ENCODE assay signal across 22 mouse cellular contexts in the genomic region with DNA sequence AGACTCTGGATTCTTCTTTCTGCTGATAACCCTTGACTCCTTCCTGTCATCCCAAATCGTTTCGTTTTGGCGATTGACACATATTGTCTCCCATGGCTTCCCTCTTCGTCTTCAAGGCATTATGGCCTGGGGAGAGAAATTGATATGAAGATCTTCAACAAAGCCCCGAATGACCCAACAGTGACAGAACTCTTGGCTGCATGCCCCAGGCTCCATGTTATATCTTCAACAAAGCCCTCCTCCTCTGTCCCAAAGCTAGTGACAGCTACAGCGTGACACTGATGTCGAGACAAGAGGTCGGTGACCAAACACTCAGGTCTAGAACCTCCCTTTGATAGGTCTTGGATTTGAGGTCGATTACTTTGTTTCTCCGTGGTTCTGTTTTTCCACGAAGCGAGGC. TPM values are rescaled to one million over a fixed set of nuclear protein-coding genes. Genes with fewer than 3 reads are reported as not detected.
DNase-seq lines count a peak whose midpoint lies in the region; ATAC-seq and TF ChIP-seq lines count a peak whose summit lies in the region.
"Had no signal": no experiment of that assay in that cellular context is flagged by ENCODE, and none has a peak within 500 bp of the region (broad histone marks: within the 10 kb centered on the region; RNA-seq: fewer than 3 reads in every experiment).

No protein-coding gene starts in this region.

- no peaks in the 10 kb centered on the region for H3K27me3 ChIP-seq in lung, embryonic 14.5 days (ENCODE audit: insufficient read depth, low read length)
- no peaks in the 10 kb centered on the region for H3K27me3 ChIP-seq in E14TG2a.4 (ENCODE audit: insufficient read depth, low read length)
- H3K27me3 ChIP-seq: CH12.LX had no signal

- H3K36me3 ChIP-seq in lung, embryonic 14.5 days (ENCODE audit: insufficient read depth), result no peaks in the 10 kb centered on the region
- H3K36me3 ChIP-seq in E14TG2a.4 (ENCODE audit: insufficient read depth, low read length), result peaks cover 5% of the 10 kb centered on the region; the same call in 1 of the 2 replicates
- H3K36me3 ChIP-seq: G1E had no signal

- H3K27ac ChIP-seq in lung, embryonic 14.5 days (ENCODE audit: low read depth), result no peak overlapping the region

- H3K4me3 ChIP-seq in lung, embryonic 14.5 days (ENCODE audit: low read depth, low read length), result no peak overlapping the region
- H3K4me3 ChIP-seq in E14TG2a.4 (replicated peaks; ENCODE audit: low read length), result 0 out of 2 replicates have a peak overlapping the region, but pooled peaks have one; percentile 10

- no peak for TF ChIP-seq CTCF in lung, embryonic 14.5 days (IDR thresholded peaks at IDR 0.05; ENCODE audit: low read depth)
- no peak for TF ChIP-seq CTCF in E14TG2a.4 (conservative IDR thresholded peaks at IDR 0.05; ENCODE audit: low read length)

- DNase-seq in adrenal gland, postnatal 14 days, result peak; percentile 30
- DNase-seq in adrenal gland, postnatal 4 days (ENCODE audit: low spot score in 2 of 2), result no peak
- DNase-seq in cerebellum, postnatal 10 days, result peak; percentile 53 to 55
- no peak for DNase-seq in cerebellum, adult 11-12 months
- DNase-seq in lung, embryonic 14.5 days, result peak; percentile 32
- no peak for DNase-seq in lung, postnatal 10 days
- DNase-seq in yolk sac, embryonic 10.5 days (ENCODE audit: low spot score), result no peak
- DNase-seq: adrenal gland, adult 2 months; adrenal gland, adult 8-10 months; adrenal gland, postnatal 10 days; adrenal gland, postnatal 25 days; adrenal gland, postnatal 36 days; B cell, adult 2 months; cerebellum, adult 11 months; cerebellum, adult 8-10 months; cerebellum, adult 9-10 months had no signal

- no peak overlapping the region for H3K4me2 ChIP-seq in lung, embryonic 14.5 days

- no peak overlapping the region for H3K9ac ChIP-seq in lung, embryonic 14.5 days

- H3K4me1 ChIP-seq in lung, embryonic 14.5 days (ENCODE audit: insufficient read depth), result no peaks in the 10 kb centered on the region
- H3K4me1 ChIP-seq in E14TG2a.4 (replicated peaks; ENCODE audit: low read depth, low read length), result peaks cover 6% of the 10 kb centered on the region

- ATAC-seq in lung, embryonic 14.5 days (ENCODE audit: insufficient read depth), result no peak
- ATAC-seq: activated CD4-positive, CD25-positive, alpha-beta regulatory T cell, adult 4 months; CD4-positive, CD25-positive, alpha-beta regulatory T cell, adult 4 months; Patski had no signal

- no peaks in the 10 kb centered on the region for H3K9me3 ChIP-seq in lung, embryonic 14.5 days (ENCODE audit: low read depth, low read length)
- H3K9me3 ChIP-seq in E14TG2a.4 (ENCODE audit: low read length), result peaks cover 76% of the 10 kb centered on the region
- H3K9me3 ChIP-seq: G1E had no signal

- WGBS in lung, embryonic 14.5 days, result 64% methylated on average over 12 of the region's 12 CpGs

RNA-seq across cellular contexts. Expression of a gene that starts 39.7 kb away (rescaled TPM):
- 8.5 and 11.8 TPM in 2 replicates for total RNA-seq in adrenal gland, postnatal 14 days (2021)
- 1 to 10 TPM; 6.0 to 7.9 TPM for total RNA-seq in adrenal gland, postnatal 4 days (2021)
- polyA plus RNA-seq in lung, embryonic 14.5 days (2014; fragmentation: Nextera tagmentation; extraction: Ambion mirVana), result 7.3 and 8.9 TPM in 2 replicates

Comparison
In these comparisons a context has a peak if more than half of its experiments do, and no peak if none do; other contexts are left out.
1. DNase-seq: peak in adrenal gland, postnatal 14 days (single experiment), cerebellum, postnatal 10 days (2 of 2) and lung, embryonic 14.5 days (single experiment); none in adrenal gland, postnatal 4 days (0 of 2), cerebellum, adult 11-12 months (single experiment), lung, postnatal 10 days (single experiment) and yolk sac, embryonic 10.5 days (single experiment).